Mouse (Mus musculus) layer of hippocampus, postnatal 36 days (tissue): ENCODE data around the gene Gm5475. TPM values are rescaled to one million over a fixed set of nuclear protein-coding genes. Genes with fewer than 3 reads are reported as not detected.
A peak's percentile ranks its signal among the peaks of the same experiment; 100 is the strongest.

ENCODE experiments used
- DNase-seq, 2 experiments: peaks; one replicate each; pipeline ENCODE4 v3.0.0; 2022
- total RNA-seq, 2 experiments: library from RNA; stranded (reverse); gene quantifications; 2 replicates each; pipeline ENCODE4 v1.2.3; 2021

The Gm5475 gene
- total RNA-seq, 2 experiments from 2014 or later, result not detected

- no peak for DNase-seq
Observed at GRCm38 (mm10) chr15:100414011-100414410, 7.9 kb upstream of the Gm5475 start.

GRCm38 (mm10) chr15:100414942-100415341 is 7.0 kb upstream of the Gm5475 start:
- DNase-seq, result no peak

GRCm38 (mm10) chr15:100415684-100416083 is 6.3 kb upstream of the Gm5475 start:
- no peak for DNase-seq

- DNase-seq, result no peak
Observed at GRCm38 (mm10) chr15:100417854-100418450, 4.0 kb upstream of the Gm5475 start.

- DNase-seq, result no peak
Observed at GRCm38 (mm10) chr15:100419311-100419710, 2.6 kb upstream of the Gm5475 start.

- no peak for DNase-seq
Observed at GRCm38 (mm10) chr15:100419901-100420745, 1.8 kb upstream of the Gm5475 start.

GRCm38 (mm10) chr15:100421059-100421757 is 739 bp upstream of the Gm5475 start:
- DNase-seq, result no peak

GRCm38 (mm10) chr15:100422476-100422875 is 529 bp downstream of the Gm5475 start:
- no peak for DNase-seq

- peak; percentile 96 for DNase-seq
Observed at GRCm38 (mm10) chr15:100422899-100423860, 1.2 kb downstream of the Gm5475 start.

GRCm38 (mm10) chr15:100423916-100424315 is 2.0 kb downstream of the Gm5475 start:
- DNase-seq, result no peak

GRCm38 (mm10) chr15:100424396-100425122 is 2.6 kb downstream of the Gm5475 start, which contains the start of gene Slc11a2:
Gene Slc11a2 (minus strand): TSS chr15:100425072.
- no peak for DNase-seq

- no peak for DNase-seq
Observed at GRCm38 (mm10) chr15:100428296-100428905, 6.5 kb downstream of the Gm5475 start.

GRCm38 (mm10) chr15:100429959-100430565 is 8.1 kb downstream of the Gm5475 start:
- peak in 1 of 2 experiments; percentile 24 for DNase-seq

GRCm38 (mm10) chr15:100433234-100433633 is 11.3 kb downstream of the Gm5475 start:
- DNase-seq, result no peak

- DNase-seq, result no peak
Observed at GRCm38 (mm10) chr15:100436112-100436511, 14.2 kb downstream of the Gm5475 start.

GRCm38 (mm10) chr15:100436518-100436917 is 14.6 kb downstream of the Gm5475 start:
- DNase-seq, result no peak

- DNase-seq, result peak; percentile 66 to 76
Observed at GRCm38 (mm10) chr15:100443126-100443922, 21.4 kb downstream of the Gm5475 start.

GRCm38 (mm10) chr15:100446887-100447286 is 24.9 kb downstream of the Gm5475 start:
- no peak for DNase-seq

- DNase-seq, result no peak
Observed at GRCm38 (mm10) chr15:100448572-100448971, 26.6 kb downstream of the Gm5475 start.
